Mouse (Mus musculus): Measurements from ENCODE around the gene Sorcs2. TPM values are rescaled to one million over a fixed set of nuclear protein-coding genes. Genes with fewer than 3 reads are reported as not detected.

Sorcs2 gene
- polyA plus RNA-seq, 1 experiment from 2014 or later: 12.8 TPM

DNA sequence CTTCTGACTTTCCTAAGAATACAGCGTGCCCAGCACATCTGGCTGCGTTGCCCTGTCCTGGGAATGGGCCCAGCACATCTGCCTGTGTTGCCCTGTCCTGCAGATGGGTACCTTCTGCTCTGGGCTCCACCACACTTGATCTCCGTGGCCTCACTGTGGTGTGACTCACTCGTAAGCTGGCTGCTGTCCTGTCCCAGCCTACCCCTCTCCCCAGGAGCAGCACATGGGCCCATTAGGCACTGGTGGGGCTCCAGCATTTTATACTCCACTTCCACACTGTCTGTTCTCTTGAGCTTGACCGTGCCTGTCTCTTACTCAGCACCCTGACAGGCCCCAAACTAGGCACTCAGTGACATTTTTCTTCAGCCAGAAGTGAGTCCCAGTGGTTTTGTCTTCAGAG is 391.4 kb downstream of the Sorcs2 start:
- no peak for ATAC-seq (replicated peaks; ENCODE audit: low FRiP score, low TSS enrichment, low read depth)
- H3K4me2 ChIP-seq (ENCODE audit: low read length): no peak overlapping the region
- H3K36me3 ChIP-seq (ENCODE audit: control insufficient read depth, insufficient read depth, low read length): peaks cover 13% of the 10 kb centered on the region
- H3K9me3 ChIP-seq (ENCODE audit: control insufficient read depth, low read length): no peaks in the 10 kb centered on the region
- no peak overlapping the region for H3K9ac ChIP-seq (ENCODE audit: low read length)
- H3K27me3 ChIP-seq (replicated peaks; ENCODE audit: control insufficient read depth, insufficient read depth, low read length): no peaks in the 10 kb centered on the region
- no peak for DNase-seq (ENCODE audit: low spot score)
- no peaks in the 10 kb centered on the region for H3K4me1 ChIP-seq (replicated peaks; ENCODE audit: control insufficient read depth, insufficient read depth, low read length)
- no peak overlapping the region for H3K4me3 ChIP-seq (ENCODE audit: low read depth, low read length)
- H3K27ac ChIP-seq (ENCODE audit: low read depth): no peak overlapping the region
- WGBS: 65% methylated on average over 5 of the region's 5 CpGs

DNA sequence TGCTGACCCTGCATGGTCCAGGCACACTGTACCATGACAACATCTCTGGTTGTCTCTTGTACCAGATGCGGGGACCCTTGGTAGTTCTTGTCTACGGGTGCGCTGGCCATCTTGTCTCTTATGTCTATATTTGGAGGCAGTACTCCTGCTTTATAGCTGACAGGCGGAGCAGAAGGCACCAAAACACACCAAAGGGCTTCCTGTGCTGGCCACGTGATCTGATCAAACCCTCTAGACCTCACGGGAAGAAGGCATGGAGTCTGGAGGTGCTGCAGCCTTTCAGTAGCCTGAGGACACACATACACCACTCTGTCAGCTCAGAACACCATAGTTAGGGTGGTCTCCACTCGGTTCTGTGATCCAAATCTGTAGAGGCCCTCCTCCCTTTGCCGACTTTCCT is 391.8 kb downstream of the Sorcs2 start:
- H3K4me2 ChIP-seq (ENCODE audit: low read length): no peak overlapping the region
- no peak overlapping the region for H3K27ac ChIP-seq (ENCODE audit: low read depth)
- ATAC-seq (replicated peaks; ENCODE audit: low FRiP score, low TSS enrichment, low read depth) (no peak), DNase-seq (ENCODE audit: low spot score) (no peak)
- no peak overlapping the region for H3K4me3 ChIP-seq (ENCODE audit: low read depth, low read length)
- no peak overlapping the region for H3K9ac ChIP-seq (ENCODE audit: low read length)
- WGBS: 72% methylated on average over 8 of the region's 8 CpGs
- no peaks in the 10 kb centered on the region for H3K4me1 ChIP-seq (replicated peaks; ENCODE audit: control insufficient read depth, insufficient read depth, low read length)
- no peaks in the 10 kb centered on the region for H3K9me3 ChIP-seq (ENCODE audit: control insufficient read depth, low read length)
- peaks cover 17% of the 10 kb centered on the region for H3K36me3 ChIP-seq (ENCODE audit: control insufficient read depth, insufficient read depth, low read length)
- no peaks in the 10 kb centered on the region for H3K27me3 ChIP-seq (replicated peaks; ENCODE audit: control insufficient read depth, insufficient read depth, low read length)

DNA sequence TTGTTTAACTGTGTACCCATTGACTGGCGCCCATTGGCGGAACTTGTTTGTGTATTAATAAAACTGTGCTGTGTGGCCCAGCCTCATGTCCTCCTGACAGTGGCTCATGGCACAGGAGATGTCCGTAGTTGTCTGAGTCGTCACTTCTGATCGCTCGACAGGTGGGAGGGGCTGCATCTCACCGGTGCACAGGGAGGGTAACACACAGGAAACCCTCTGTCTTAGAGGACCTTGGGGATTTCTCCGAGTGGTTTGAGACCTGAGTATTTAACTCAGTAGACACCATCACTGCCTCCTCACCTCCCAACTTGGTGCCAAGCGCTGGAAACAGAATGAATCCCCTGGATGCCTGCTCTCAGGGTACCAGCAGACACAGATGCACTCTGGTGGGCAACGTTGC is 394.1 kb downstream of the Sorcs2 start:
- Histone ChIP-seq H3K27ac (ENCODE audit: low read depth) (no peak overlapping the region), H3K4me1 (replicated peaks; ENCODE audit: control insufficient read depth, insufficient read depth, low read length) (no peaks in the 10 kb centered on the region), H3K4me2 (ENCODE audit: low read length) (no peak overlapping the region), H3K9ac (ENCODE audit: low read length) (no peak overlapping the region), H3K27me3 (replicated peaks; ENCODE audit: control insufficient read depth, insufficient read depth, low read length) (no peaks in the 10 kb centered on the region), H3K9me3 (ENCODE audit: control insufficient read depth, low read length) (no peaks in the 10 kb centered on the region), H3K36me3 (ENCODE audit: control insufficient read depth, insufficient read depth, low read length) (peaks cover 40% of the 10 kb centered on the region), H3K4me3 (ENCODE audit: low read depth, low read length) (no peak overlapping the region)
- ATAC-seq (replicated peaks; ENCODE audit: low FRiP score, low TSS enrichment, low read depth): no peak
- WGBS: 86% methylated on average over 10 of the region's 10 CpGs
- DNase-seq (ENCODE audit: low spot score): no peak

DNA sequence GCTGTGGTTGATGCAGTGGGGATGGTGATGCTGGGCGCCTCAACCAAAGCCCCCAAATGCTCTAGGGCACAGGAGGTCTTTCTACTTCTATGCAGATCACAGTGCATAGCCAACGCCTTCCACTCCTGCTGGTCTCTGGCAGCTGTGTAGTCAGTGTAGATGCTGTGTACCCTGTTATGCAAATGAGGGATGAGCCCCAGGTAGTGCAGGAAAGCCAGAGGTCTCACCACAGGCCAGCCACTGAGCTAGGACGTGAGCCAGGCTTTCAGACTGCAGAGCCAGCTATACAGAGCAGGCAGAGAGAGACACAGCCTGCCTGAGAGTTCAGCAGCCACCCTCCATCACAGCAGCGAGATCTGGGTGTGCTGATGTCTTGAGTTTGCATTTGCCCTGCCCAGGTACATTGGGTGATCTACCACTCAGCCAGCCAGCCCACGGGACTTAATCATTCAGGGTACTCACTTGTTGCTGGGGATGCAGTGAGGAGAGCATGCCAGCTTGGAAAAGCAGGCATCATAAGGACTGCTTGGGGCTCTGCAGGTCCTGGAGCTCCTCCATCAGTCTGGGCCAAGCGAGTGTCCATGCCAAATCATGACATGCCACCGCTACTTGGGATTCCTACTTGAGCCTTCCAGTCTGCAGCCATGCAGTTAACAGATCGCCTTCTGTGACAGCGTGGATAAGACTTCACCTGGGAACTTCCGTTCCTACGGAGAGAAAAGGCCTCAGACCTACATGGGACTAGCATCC is 407.8 kb downstream of the Sorcs2 start:
- no peaks in the 10 kb centered on the region for H3K27me3 ChIP-seq (replicated peaks; ENCODE audit: control insufficient read depth, insufficient read depth, low read length)
- no peaks in the 10 kb centered on the region for H3K9me3 ChIP-seq (ENCODE audit: control insufficient read depth, low read length)
- no peak overlapping the region for H3K9ac ChIP-seq (ENCODE audit: low read length)
- no peak overlapping the region for H3K4me3 ChIP-seq (ENCODE audit: low read depth, low read length)
- ATAC-seq (replicated peaks; ENCODE audit: low FRiP score, low TSS enrichment, low read depth) (no peak), DNase-seq (ENCODE audit: low spot score) (no peak)
- WGBS: 83% methylated on average over 11 of the region's 11 CpGs
- H3K4me1 ChIP-seq (replicated peaks; ENCODE audit: control insufficient read depth, insufficient read depth, low read length): no peaks in the 10 kb centered on the region; the same call in 1 of the 2 replicates
- H3K36me3 ChIP-seq (ENCODE audit: control insufficient read depth, insufficient read depth, low read length): peaks cover 72% of the 10 kb centered on the region
- H3K4me2 ChIP-seq (ENCODE audit: low read length): no peak overlapping the region
- no peak overlapping the region for H3K27ac ChIP-seq (ENCODE audit: low read depth)

DNA sequence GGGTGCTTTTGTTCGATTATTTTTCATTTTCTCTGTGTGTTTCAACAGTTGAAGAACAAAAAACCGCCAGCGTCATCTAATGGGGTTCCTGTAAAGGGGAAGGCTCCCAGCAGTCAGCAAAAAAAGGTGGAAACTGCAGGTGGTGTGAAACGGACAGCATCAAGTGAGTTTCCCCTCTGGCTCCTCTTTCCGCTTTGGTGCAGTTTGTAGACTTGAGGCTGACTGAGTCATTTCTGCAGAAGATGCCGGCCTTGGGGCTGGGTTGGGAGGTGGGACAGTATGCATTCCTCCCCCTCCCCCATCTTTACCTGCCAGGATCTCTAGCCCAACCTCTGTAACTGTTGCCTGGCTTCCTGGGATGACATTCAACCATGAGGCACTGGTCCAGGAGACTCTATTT is 408.4 kb downstream of the Sorcs2 start:
- no peak for ATAC-seq (replicated peaks; ENCODE audit: low FRiP score, low TSS enrichment, low read depth)
- H3K27ac ChIP-seq (ENCODE audit: low read depth): no peak overlapping the region
- H3K4me3 ChIP-seq (ENCODE audit: low read depth, low read length): no peak overlapping the region
- no peak overlapping the region for H3K4me2 ChIP-seq (ENCODE audit: low read length)
- H3K27me3 ChIP-seq (replicated peaks; ENCODE audit: control insufficient read depth, insufficient read depth, low read length): no peaks in the 10 kb centered on the region
- no peaks in the 10 kb centered on the region for H3K9me3 ChIP-seq (ENCODE audit: control insufficient read depth, low read length)
- WGBS: 86% methylated on average over 6 of the region's 6 CpGs
- H3K4me1 ChIP-seq (replicated peaks; ENCODE audit: control insufficient read depth, insufficient read depth, low read length): no peaks in the 10 kb centered on the region; the same call in 1 of the 2 replicates
- peaks cover 75% of the 10 kb centered on the region for H3K36me3 ChIP-seq (ENCODE audit: control insufficient read depth, insufficient read depth, low read length)
- no peak overlapping the region for H3K9ac ChIP-seq (ENCODE audit: low read length)
- no peak for DNase-seq (ENCODE audit: low spot score)

DNA sequence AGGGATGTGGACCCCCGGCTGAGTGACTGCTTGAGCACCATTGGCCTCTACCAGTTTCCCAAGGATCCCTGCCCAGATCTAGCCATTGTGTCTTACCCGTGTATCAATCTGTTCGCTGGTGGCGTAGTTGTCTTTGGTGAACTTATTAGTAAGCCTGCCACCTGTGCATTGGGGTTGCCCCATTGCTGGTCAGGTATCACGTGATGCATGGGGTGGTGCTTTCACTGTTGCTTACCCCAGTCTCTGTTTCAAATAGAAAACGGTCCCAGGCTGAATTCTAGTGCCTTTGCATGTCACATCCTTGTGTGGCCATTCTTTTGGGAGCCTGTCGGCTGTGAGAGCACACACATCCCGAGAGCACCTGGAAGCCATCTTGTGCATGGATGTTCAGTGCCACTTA is 409.9 kb downstream of the Sorcs2 start:
- H3K27ac ChIP-seq (ENCODE audit: low read depth): no peak overlapping the region
- WGBS: 92% methylated on average over 8 of the region's 8 CpGs
- no peaks in the 10 kb centered on the region for H3K9me3 ChIP-seq (ENCODE audit: control insufficient read depth, low read length)
- DNase-seq (ENCODE audit: low spot score) (no peak), ATAC-seq (replicated peaks; ENCODE audit: low FRiP score, low TSS enrichment, low read depth) (no peak)
- H3K4me2 ChIP-seq (ENCODE audit: low read length): no peak overlapping the region
- no peaks in the 10 kb centered on the region; the same call in 1 of the 2 replicates for H3K4me1 ChIP-seq (replicated peaks; ENCODE audit: control insufficient read depth, insufficient read depth, low read length)
- no peaks in the 10 kb centered on the region for H3K27me3 ChIP-seq (replicated peaks; ENCODE audit: control insufficient read depth, insufficient read depth, low read length)
- H3K9ac ChIP-seq (ENCODE audit: low read length): no peak overlapping the region
- peaks cover 75% of the 10 kb centered on the region for H3K36me3 ChIP-seq (ENCODE audit: control insufficient read depth, insufficient read depth, low read length)
- H3K4me3 ChIP-seq (ENCODE audit: low read depth, low read length): no peak overlapping the region

DNA sequence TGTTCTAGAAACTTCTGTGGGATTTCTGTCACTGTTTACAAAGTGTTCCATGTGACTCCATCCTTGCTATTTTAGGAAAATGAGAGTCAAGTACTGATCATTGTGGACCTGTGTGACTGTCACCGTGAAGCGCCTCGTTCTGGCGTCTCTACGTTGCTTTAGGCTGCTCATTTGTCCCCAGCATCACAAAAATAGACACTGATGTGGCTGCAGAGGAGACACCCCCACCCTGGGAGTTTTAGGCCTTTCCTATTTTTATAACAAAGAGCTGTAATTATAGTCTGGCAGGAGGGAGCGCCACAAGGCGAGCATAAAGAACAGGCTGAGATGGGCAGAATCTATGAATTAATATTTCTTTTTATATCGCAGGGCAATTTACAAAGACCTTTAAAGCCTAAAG is 412.3 kb downstream of the Sorcs2 start:
- H3K4me1 ChIP-seq (replicated peaks; ENCODE audit: control insufficient read depth, insufficient read depth, low read length): no peaks in the 10 kb centered on the region; the same call in 1 of the 2 replicates
- ATAC-seq (replicated peaks; ENCODE audit: low FRiP score, low TSS enrichment, low read depth) (no peak), DNase-seq (ENCODE audit: low spot score) (no peak)
- 89% methylated on average over 8 of the region's 8 CpGs for WGBS
- no peaks in the 10 kb centered on the region for H3K27me3 ChIP-seq (replicated peaks; ENCODE audit: control insufficient read depth, insufficient read depth, low read length)
- H3K9ac ChIP-seq (ENCODE audit: low read length): no peak overlapping the region
- H3K36me3 ChIP-seq (ENCODE audit: control insufficient read depth, insufficient read depth, low read length): peaks cover 80% of the 10 kb centered on the region
- no peak overlapping the region for H3K4me2 ChIP-seq (ENCODE audit: low read length)
- no peaks in the 10 kb centered on the region for H3K9me3 ChIP-seq (ENCODE audit: control insufficient read depth, low read length)
- no peak overlapping the region for H3K27ac ChIP-seq (ENCODE audit: low read depth)
- no peak overlapping the region for H3K4me3 ChIP-seq (ENCODE audit: low read depth, low read length)

DNA sequence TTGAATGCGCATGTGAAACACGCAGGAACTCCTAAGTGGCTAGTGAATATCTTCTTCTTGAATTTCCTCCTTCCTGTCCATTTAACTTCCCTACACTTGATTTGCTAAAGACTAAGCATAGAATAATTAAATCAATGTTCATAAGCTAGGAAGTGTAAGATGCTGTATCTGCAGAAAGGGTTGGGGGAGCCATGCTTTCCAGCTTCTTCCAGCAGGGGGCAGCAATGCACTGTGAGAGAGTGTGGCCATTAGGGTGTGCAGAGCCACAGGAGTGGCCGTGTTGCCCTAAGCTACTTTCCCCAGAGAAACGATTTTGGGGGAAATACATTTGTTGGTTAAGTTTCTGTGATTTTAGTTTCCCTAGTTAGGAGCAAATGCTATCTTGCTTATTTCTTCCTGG is 416.0 kb downstream of the Sorcs2 start:
- no peak overlapping the region for H3K27ac ChIP-seq (ENCODE audit: low read depth)
- H3K4me2 ChIP-seq (ENCODE audit: low read length): no peak overlapping the region
- H3K9ac ChIP-seq (ENCODE audit: low read length): no peak overlapping the region
- H3K27me3 ChIP-seq (replicated peaks; ENCODE audit: control insufficient read depth, insufficient read depth, low read length): no peaks in the 10 kb centered on the region
- peaks cover 72% of the 10 kb centered on the region for H3K36me3 ChIP-seq (ENCODE audit: control insufficient read depth, insufficient read depth, low read length)
- H3K9me3 ChIP-seq (ENCODE audit: control insufficient read depth, low read length): no peaks in the 10 kb centered on the region
- H3K4me1 ChIP-seq (replicated peaks; ENCODE audit: control insufficient read depth, insufficient read depth, low read length): no peaks in the 10 kb centered on the region
- WGBS: 43% methylated on average over 4 of the region's 4 CpGs
- no peak overlapping the region for H3K4me3 ChIP-seq (ENCODE audit: low read depth, low read length)
- DNase-seq (ENCODE audit: low spot score): peak; percentile 94
- ATAC-seq (replicated peaks; ENCODE audit: low FRiP score, low TSS enrichment, low read depth): no peak

DNA sequence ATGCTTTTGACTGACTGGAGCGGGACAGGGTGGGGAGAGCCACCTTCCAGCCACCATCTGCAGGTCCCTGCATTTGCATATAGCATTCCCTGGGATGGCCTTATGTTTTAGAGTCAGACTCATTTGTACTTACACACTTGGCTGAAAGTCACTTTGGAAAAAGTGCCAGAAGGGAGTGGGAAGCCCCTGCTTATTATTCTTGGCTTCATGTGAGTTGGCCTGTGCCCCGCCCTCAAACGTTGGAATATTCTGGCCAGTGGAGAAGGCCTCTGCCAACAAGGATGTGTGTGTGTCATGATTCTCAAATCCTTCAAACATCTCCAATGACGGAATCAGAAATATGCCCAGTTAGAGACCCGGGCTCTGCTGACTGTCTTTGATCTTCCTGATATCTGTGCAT is 416.6 kb downstream of the Sorcs2 start:
- H3K27ac ChIP-seq (ENCODE audit: low read depth): no peak overlapping the region
- no peak overlapping the region for H3K4me2 ChIP-seq (ENCODE audit: low read length)
- ATAC-seq (replicated peaks; ENCODE audit: low FRiP score, low TSS enrichment, low read depth): no peak
- 86% methylated on average over 5 of the region's 5 CpGs for WGBS
- DNase-seq (ENCODE audit: low spot score): no peak
- H3K9me3 ChIP-seq (ENCODE audit: control insufficient read depth, low read length): no peaks in the 10 kb centered on the region
- H3K36me3 ChIP-seq (ENCODE audit: control insufficient read depth, insufficient read depth, low read length): peaks cover 72% of the 10 kb centered on the region
- H3K9ac ChIP-seq (ENCODE audit: low read length): no peak overlapping the region
- no peak overlapping the region for H3K4me3 ChIP-seq (ENCODE audit: low read depth, low read length)
- no peaks in the 10 kb centered on the region for H3K4me1 ChIP-seq (replicated peaks; ENCODE audit: control insufficient read depth, insufficient read depth, low read length)
- no peaks in the 10 kb centered on the region for H3K27me3 ChIP-seq (replicated peaks; ENCODE audit: control insufficient read depth, insufficient read depth, low read length)

Data from intestine, embryonic 14.5 days (tissue).